Mouse (Mus musculus): ENCODE results near the gene Gm47289. TPM values are rescaled to one million over a fixed set of nuclear protein-coding genes. Genes with fewer than 3 reads are reported as not detected.

The Gm47289 gene
- polyA plus RNA-seq, 1 experiment from 2014 or later, result not detected

DNA sequence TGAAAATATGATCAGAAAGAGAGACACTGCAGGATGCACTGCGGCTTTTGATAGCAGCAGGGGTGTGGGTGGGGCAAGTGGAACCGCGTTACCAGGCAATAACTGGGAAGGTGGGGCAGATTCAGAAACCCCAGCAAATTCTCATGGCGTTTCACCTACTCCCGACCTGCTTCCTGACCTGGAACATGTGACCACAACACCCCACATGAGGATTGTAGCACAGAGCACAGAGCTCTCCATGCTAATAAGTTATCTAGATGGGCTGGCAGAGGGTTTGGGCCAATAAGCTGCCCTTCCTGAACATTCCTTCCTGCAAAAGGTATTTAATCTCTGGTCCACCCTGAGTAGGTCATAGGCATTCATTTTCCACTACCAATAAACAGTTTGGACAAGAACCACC is 28.3 kb upstream of the Gm47289 start:
- no peak overlapping the region for H3K4me2 ChIP-seq (ENCODE audit: low read depth, low read length)
- no peak overlapping the region for H3K4me3 ChIP-seq (ENCODE audit: low read depth, low read length)
- no peaks in the 10 kb centered on the region for H3K36me3 ChIP-seq (ENCODE audit: control insufficient read depth, insufficient read depth, low read length)
- WGBS, result 68% methylated on average over 5 of the region's 5 CpGs
- no peaks in the 10 kb centered on the region for H3K4me1 ChIP-seq (ENCODE audit: control insufficient read depth, insufficient read depth, low read length)
- ATAC-seq (ENCODE audit: low read depth), result no peak
- no peaks in the 10 kb centered on the region for H3K27me3 ChIP-seq (ENCODE audit: control insufficient read depth, insufficient read depth, low read length)
- no peak overlapping the region for H3K9ac ChIP-seq (replicated peaks; ENCODE audit: low read depth, low read length)
- H3K27ac ChIP-seq (ENCODE audit: low read depth, low read length), result no peak overlapping the region
- no peaks in the 10 kb centered on the region for H3K9me3 ChIP-seq (ENCODE audit: control insufficient read depth, low read length)

DNA sequence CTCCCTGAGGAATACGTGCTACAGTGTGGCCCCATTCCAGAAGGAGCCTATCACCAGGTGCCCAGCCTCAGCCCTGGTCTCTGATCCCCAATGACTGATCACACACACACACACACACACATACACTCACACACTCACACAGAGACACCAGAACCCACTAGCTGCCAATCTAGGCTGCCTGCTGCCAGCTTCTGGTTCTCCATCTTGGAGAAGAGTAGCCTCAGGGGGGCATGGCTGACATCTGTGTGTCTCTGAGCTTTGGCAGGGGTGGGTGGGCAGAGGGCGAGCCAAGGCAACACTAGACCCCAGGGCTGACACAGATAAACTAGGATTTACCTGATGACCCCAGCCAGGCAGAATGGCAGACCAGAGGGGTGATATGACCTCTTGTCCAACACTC is 20.1 kb upstream of the Gm47289 start:
- H3K27ac ChIP-seq (ENCODE audit: low read depth, low read length), result no peak overlapping the region
- H3K4me3 ChIP-seq (ENCODE audit: low read depth, low read length), result no peak overlapping the region
- H3K4me2 ChIP-seq (ENCODE audit: low read depth, low read length), result no peak overlapping the region
- WGBS, result 87% methylated on average over 2 of the region's 2 CpGs
- no peak overlapping the region for H3K9ac ChIP-seq (replicated peaks; ENCODE audit: low read depth, low read length)
- no peaks in the 10 kb centered on the region for H3K36me3 ChIP-seq (ENCODE audit: control insufficient read depth, insufficient read depth, low read length)
- H3K27me3 ChIP-seq (ENCODE audit: control insufficient read depth, insufficient read depth, low read length), result no peaks in the 10 kb centered on the region
- H3K4me1 ChIP-seq (ENCODE audit: control insufficient read depth, insufficient read depth, low read length), result no peaks in the 10 kb centered on the region
- ATAC-seq (ENCODE audit: low read depth), result no peak
- H3K9me3 ChIP-seq (ENCODE audit: control insufficient read depth, low read length), result no peaks in the 10 kb centered on the region

- H3K4me2 ChIP-seq (ENCODE audit: low read depth, low read length), result no peak overlapping the region
- H3K27ac ChIP-seq (ENCODE audit: low read depth, low read length), result no peak overlapping the region
- no peaks in the 10 kb centered on the region for H3K36me3 ChIP-seq (ENCODE audit: control insufficient read depth, insufficient read depth, low read length)
- H3K4me3 ChIP-seq (ENCODE audit: low read depth, low read length), result no peak overlapping the region
- H3K9me3 ChIP-seq (ENCODE audit: control insufficient read depth, low read length), result no peaks in the 10 kb centered on the region
- no peaks in the 10 kb centered on the region for H3K4me1 ChIP-seq (ENCODE audit: control insufficient read depth, insufficient read depth, low read length)
- no peak overlapping the region for H3K9ac ChIP-seq (replicated peaks; ENCODE audit: low read depth, low read length)
- no peaks in the 10 kb centered on the region for H3K27me3 ChIP-seq (ENCODE audit: control insufficient read depth, insufficient read depth, low read length)
- WGBS, result 89% methylated on average over 5 of the region's 5 CpGs
- no peak for ATAC-seq (ENCODE audit: low read depth)
Measured at GRCm38 (mm10) chr9:119142066-119142465, 16.9 kb upstream of the Gm47289 start.

GRCm38 (mm10) chr9:119143372-119143771 is 15.6 kb upstream of the Gm47289 start:
- H3K36me3 ChIP-seq (ENCODE audit: control insufficient read depth, insufficient read depth, low read length), result no peaks in the 10 kb centered on the region
- H3K4me2 ChIP-seq (ENCODE audit: low read depth, low read length), result no peak overlapping the region
- WGBS, result 74% methylated on average over 9 of the region's 9 CpGs
- H3K9me3 ChIP-seq (ENCODE audit: control insufficient read depth, low read length), result no peaks in the 10 kb centered on the region
- no peaks in the 10 kb centered on the region for H3K27me3 ChIP-seq (ENCODE audit: control insufficient read depth, insufficient read depth, low read length)
- no peak for ATAC-seq (ENCODE audit: low read depth)
- no peaks in the 10 kb centered on the region for H3K4me1 ChIP-seq (ENCODE audit: control insufficient read depth, insufficient read depth, low read length)
- no peak overlapping the region for H3K9ac ChIP-seq (replicated peaks; ENCODE audit: low read depth, low read length)
- H3K4me3 ChIP-seq (ENCODE audit: low read depth, low read length), result no peak overlapping the region
- no peak overlapping the region for H3K27ac ChIP-seq (ENCODE audit: low read depth, low read length)

GRCm38 (mm10) chr9:119144696-119145095 is 14.3 kb upstream of the Gm47289 start:
- Histone ChIP-seq H3K4me3 (ENCODE audit: low read depth, low read length) (no peak overlapping the region), H3K36me3 (ENCODE audit: control insufficient read depth, insufficient read depth, low read length) (no peaks in the 10 kb centered on the region), H3K9ac (replicated peaks; ENCODE audit: low read depth, low read length) (no peak overlapping the region), H3K9me3 (ENCODE audit: control insufficient read depth, low read length) (no peaks in the 10 kb centered on the region), H3K4me1 (ENCODE audit: control insufficient read depth, insufficient read depth, low read length) (no peaks in the 10 kb centered on the region), H3K27ac (ENCODE audit: low read depth, low read length) (no peak overlapping the region), H3K4me2 (ENCODE audit: low read depth, low read length) (no peak overlapping the region), H3K27me3 (ENCODE audit: control insufficient read depth, insufficient read depth, low read length) (no peaks in the 10 kb centered on the region)
- no peak for ATAC-seq (ENCODE audit: low read depth)
- WGBS, result 85% methylated on average over 8 of the region's 8 CpGs

DNA sequence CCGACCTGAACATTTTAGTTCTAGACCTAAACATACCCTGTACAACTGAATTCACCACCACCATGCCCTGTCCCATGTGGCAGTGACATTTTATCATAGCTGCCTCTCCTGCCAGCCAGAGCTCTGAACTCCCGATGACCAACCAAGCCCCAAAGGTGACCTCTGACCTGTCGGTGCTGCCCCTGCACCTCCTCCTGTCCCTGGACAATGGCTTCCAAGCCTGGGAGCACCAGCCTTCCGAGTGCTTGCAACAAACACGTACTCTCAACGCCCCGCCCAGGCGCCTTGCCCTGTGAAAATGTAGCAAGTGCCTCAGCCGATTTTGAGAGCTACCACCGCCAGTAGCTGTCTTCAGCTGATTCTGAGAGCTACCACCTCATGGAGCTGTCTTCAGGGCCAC is 13.8 kb upstream of the Gm47289 start:
- no peak for ATAC-seq (ENCODE audit: low read depth)
- H3K9ac ChIP-seq (replicated peaks; ENCODE audit: low read depth, low read length), result no peak overlapping the region

DNA sequence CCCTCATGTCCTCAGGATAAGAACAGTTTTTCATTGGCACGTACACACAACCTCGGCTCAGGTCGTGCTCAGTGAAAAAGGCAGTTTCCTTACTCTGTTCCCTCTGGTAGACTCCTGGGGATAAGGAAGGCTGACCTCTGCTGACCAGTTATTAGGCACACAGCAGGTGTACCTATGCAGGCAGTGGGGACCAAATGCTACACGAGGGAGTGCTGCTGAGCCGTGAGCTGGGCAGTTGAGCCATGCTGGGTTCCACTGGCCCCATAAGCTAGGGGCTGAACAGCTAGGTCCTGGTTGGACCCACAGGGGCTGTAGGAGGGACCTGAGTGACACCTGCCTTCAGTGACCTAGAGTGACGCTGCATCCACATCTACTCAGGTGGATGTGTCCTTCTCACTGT is 13.3 kb upstream of the Gm47289 start:
- Histone ChIP-seq H3K36me3 (ENCODE audit: control insufficient read depth, insufficient read depth, low read length) (no peaks in the 10 kb centered on the region), H3K9ac (replicated peaks; ENCODE audit: low read depth, low read length) (no peak overlapping the region), H3K4me2 (ENCODE audit: low read depth, low read length) (no peak overlapping the region), H3K27me3 (ENCODE audit: control insufficient read depth, insufficient read depth, low read length) (no peaks in the 10 kb centered on the region), H3K4me3 (ENCODE audit: low read depth, low read length) (no peak overlapping the region), H3K27ac (ENCODE audit: low read depth, low read length) (no peak overlapping the region), H3K9me3 (ENCODE audit: control insufficient read depth, low read length) (no peaks in the 10 kb centered on the region), H3K4me1 (ENCODE audit: control insufficient read depth, insufficient read depth, low read length) (no peaks in the 10 kb centered on the region)
- no peak for ATAC-seq (ENCODE audit: low read depth)
- WGBS, result 72% methylated on average over 6 of the region's 6 CpGs

More for the DNA sequence above, 13.8 kb upstream of the Gm47289 start:
- H3K4me1 ChIP-seq (ENCODE audit: control insufficient read depth, insufficient read depth, low read length), result no peaks in the 10 kb centered on the region
- WGBS, result 60% methylated on average over 10 of the region's 10 CpGs
- H3K9me3 ChIP-seq (ENCODE audit: control insufficient read depth, low read length), result no peaks in the 10 kb centered on the region
- no peak overlapping the region for H3K4me2 ChIP-seq (ENCODE audit: low read depth, low read length)
- no peaks in the 10 kb centered on the region for H3K27me3 ChIP-seq (ENCODE audit: control insufficient read depth, insufficient read depth, low read length)
- H3K36me3 ChIP-seq (ENCODE audit: control insufficient read depth, insufficient read depth, low read length), result no peaks in the 10 kb centered on the region
- no peak overlapping the region for H3K4me3 ChIP-seq (ENCODE audit: low read depth, low read length)
- no peak overlapping the region for H3K27ac ChIP-seq (ENCODE audit: low read depth, low read length)

DNA sequence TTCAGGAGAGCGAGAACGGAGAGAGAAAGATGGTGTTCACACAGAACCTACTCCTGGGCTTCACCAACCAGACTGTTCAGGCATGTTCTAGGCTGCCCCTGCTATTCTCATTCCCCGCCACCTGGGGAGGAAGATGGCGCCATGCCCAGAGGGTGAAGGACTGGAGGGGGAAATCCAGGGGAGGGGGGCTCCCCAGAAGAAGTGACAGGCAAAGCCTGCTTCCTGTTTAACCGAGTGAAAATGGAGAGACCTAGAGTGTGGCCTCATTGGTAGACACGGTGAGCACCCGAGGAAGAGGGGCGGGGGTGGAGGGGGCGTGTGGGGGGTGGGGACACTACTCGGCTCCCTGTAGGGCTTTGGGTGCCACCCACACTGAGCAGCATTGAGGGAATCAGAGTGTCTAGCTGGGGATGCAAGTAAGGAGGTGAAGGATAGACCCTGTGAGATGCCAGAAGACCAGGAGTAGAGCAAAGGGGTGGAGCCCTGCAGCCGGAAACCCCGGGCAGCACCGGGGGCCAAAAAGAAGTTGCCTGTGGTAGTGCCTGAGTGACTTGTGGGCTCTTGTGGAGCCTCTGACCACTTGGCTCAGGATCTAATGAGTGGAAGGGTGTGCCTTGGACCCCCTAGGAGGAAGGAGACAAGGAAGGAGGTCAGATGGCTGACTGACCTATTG is 12.7 kb upstream of the Gm47289 start:
- 78% methylated on average over 13 of the region's 13 CpGs for WGBS
- H3K27ac ChIP-seq (ENCODE audit: low read depth, low read length), result no peak overlapping the region
- no peak for ATAC-seq (ENCODE audit: low read depth)
- H3K9ac ChIP-seq (replicated peaks; ENCODE audit: low read depth, low read length), result no peak overlapping the region
- H3K4me1 ChIP-seq (ENCODE audit: control insufficient read depth, insufficient read depth, low read length), result no peaks in the 10 kb centered on the region
- no peaks in the 10 kb centered on the region for H3K9me3 ChIP-seq (ENCODE audit: control insufficient read depth, low read length)
- H3K4me3 ChIP-seq (ENCODE audit: low read depth, low read length), result no peak overlapping the region
- no peaks in the 10 kb centered on the region for H3K36me3 ChIP-seq (ENCODE audit: control insufficient read depth, insufficient read depth, low read length)
- H3K4me2 ChIP-seq (ENCODE audit: low read depth, low read length), result no peak overlapping the region
- H3K27me3 ChIP-seq (ENCODE audit: control insufficient read depth, insufficient read depth, low read length), result no peaks in the 10 kb centered on the region

DNA sequence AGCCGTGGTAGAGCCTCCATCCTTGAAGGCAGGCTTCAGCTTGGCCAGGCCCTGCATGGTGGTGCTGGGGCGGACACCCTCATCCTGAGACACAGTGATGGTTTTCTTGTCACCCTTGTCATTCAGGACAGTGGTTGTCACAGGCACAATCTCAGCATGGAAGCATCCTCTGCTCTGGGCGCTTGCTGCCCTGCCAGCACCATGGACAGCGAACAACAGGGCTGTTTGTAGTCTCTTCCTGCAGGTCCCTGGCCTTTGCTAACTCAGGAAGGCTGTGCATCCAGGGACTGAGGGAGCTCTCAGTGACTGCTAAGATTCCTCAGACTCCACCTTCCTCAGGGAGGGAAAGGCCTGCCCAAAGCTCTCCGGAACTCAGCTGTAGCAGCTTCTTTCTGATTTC is 9.4 kb upstream of the Gm47289 start:
- ATAC-seq (ENCODE audit: low read depth), result no peak
- WGBS, result 35% methylated on average over 5 of the region's 5 CpGs
- Histone ChIP-seq H3K9ac (replicated peaks; ENCODE audit: low read depth, low read length) (no peak overlapping the region), H3K9me3 (ENCODE audit: control insufficient read depth, low read length) (no peaks in the 10 kb centered on the region), H3K4me1 (ENCODE audit: control insufficient read depth, insufficient read depth, low read length) (no peaks in the 10 kb centered on the region), H3K4me3 (ENCODE audit: low read depth, low read length) (no peak overlapping the region), H3K27ac (ENCODE audit: low read depth, low read length) (no peak overlapping the region), H3K4me2 (ENCODE audit: low read depth, low read length) (no peak overlapping the region), H3K27me3 (ENCODE audit: control insufficient read depth, insufficient read depth, low read length) (no peaks in the 10 kb centered on the region), H3K36me3 (ENCODE audit: control insufficient read depth, insufficient read depth, low read length) (no peaks in the 10 kb centered on the region)

Data from neural tube, embryonic 14.5 days (tissue).